Mouse (Mus musculus) liver, embryonic 14.5 days (tissue): ENCODE results near the gene Grik2.

Experiments
- CTCF ChIP-seq: IDR thresholded peaks from 2 replicates; pipeline ENCODE4 v1.5.1; 2016; ENCODE audit warnings: antibody characterized with exemption, low read depth, control low read depth
- EP300 ChIP-seq: IDR thresholded peaks from 2 replicates; pipeline ENCODE4 v1.6.1; 2016; ENCODE audit warnings: antibody characterized with exemption, low read depth

DNA sequence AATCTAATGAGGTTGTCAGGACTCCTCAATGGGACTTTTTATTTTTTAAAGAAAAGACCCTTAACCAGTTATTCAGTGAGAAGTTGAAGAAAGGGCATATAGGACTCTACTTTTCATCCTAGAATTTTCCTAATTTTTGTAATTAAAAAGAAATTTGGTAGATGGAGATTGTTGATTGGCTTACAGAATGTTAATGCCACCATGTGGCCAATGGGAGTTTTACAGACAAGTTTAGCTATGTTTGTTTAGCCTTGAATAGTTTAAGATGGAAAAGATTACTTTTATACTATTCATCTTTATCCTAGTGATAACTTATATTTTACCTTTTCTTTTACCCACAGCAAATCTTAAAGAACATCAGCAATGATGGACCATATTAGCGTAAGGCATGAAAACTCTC lies 268.8 kb downstream of the Grik2 start:
- no peak for TF ChIP-seq CTCF
- no peak for TF ChIP-seq EP300
